Mouse (Mus musculus) macrophage (primary cell): ENCODE data around the gene Ubqln4. TPM values are rescaled to one million over a fixed set of nuclear protein-coding genes. Genes with fewer than 3 reads are reported as not detected.

Experiments used
- H3K27ac ChIP-seq: fragments of 350-480 bp; formaldehyde crosslinking; 2 replicates; pipeline ENCODE4 v1.9.0; 2021
- H3K36me3 ChIP-seq: fragments of 350-480 bp; formaldehyde crosslinking; 2 replicates; pipeline ENCODE4 v1.9.0; 2021; ENCODE audit errors: inconsistent target
- H3K4me3 ChIP-seq: fragments of 350-480 bp; formaldehyde crosslinking; 2 replicates; pipeline ENCODE4 v1.9.0; 2021; ENCODE audit errors: inconsistent target
- H3K79me2 ChIP-seq: fragments of 350-480 bp; formaldehyde crosslinking; 2 replicates; pipeline ENCODE4 v1.9.0; 2021; ENCODE audit errors: inconsistent target
- WGBS: methylation state at CpG from one replicate; pipeline ENCODE4 v1.1.7; 2026; ENCODE audit warnings: inconsistent platforms; ENCODE audit not compliant: missing documents; 5-methylcytosine and 5-hydroxymethylcytosine counted together
- polyA plus RNA-seq: library from polyadenylated mRNA; stranded (reverse); fragments of 250-400 nt; gene quantifications from 3 replicates; pipeline ENCODE4 v1.2.4, GENCODE M21; 2018; ENCODE audit warnings: inconsistent platforms
- total RNA-seq, 78 experiments: library from RNA; depleted of rRNA; stranded (reverse); fragments of 250-400 nt; gene quantifications; 1 replicate in 9 of 78; 2 replicates in 24 of 78; 3 replicates in 43 of 78; 4 replicates in 2 of 78; pipeline ENCODE4 v1.2.4; 2018; ENCODE audit warnings: inconsistent platforms in 56 of 78

Gene Ubqln4
- 10 to 100 TPM; 13.2 to 83.4 (median 37.9) TPM for total RNA-seq (2018; cell fraction: chromatin; rRNA removed)
- 10 to 100 TPM; 19.8 to 27.6 (median 24.4) TPM for total RNA-seq (2018; cell fraction: cytosol; rRNA removed)
- total RNA-seq (2018; cell fraction: nucleus; rRNA removed), result 10 to 100 TPM; 15.2 to 81.8 (median 29.2) TPM
- 26.3 to 31.7 TPM (median 26.5 TPM) in 3 replicates for polyA plus RNA-seq

GRCm38 (mm10) chr3:88553525-88553879 is at the start of gene Ubqln4:
TSS of gene Ubqln4 (plus strand) at chr3:88553758.
- H3K27ac ChIP-seq, result peak within 1 kb of the TSS; percentile 84
- peak within 1 kb of the TSS; percentile 91 for H3K4me3 ChIP-seq
- H3K79me2 ChIP-seq, result peaks cover 30% of the 10 kb centered on the region
- 1% methylated on average over 23 of the region's 37 CpGs for WGBS
- peaks cover 12% of the 10 kb centered on the region; the same call in 1 of the 2 replicates for H3K36me3 ChIP-seq

- Histone ChIP-seq H3K27ac (peak overlapping the region; percentile 82), H3K36me3 (no peaks in the 10 kb centered on the region), H3K4me3 (no peak overlapping the region), H3K79me2 (peaks cover 37% of the 10 kb centered on the region)
- 32% methylated on average over 7 of the region's 8 CpGs for WGBS
These were observed 49.4 kb upstream of the Ubqln4 start for GRCm38 (mm10) chr3:88503881-88504746.

- no peak overlapping the region for H3K4me3 ChIP-seq
- no peak overlapping the region for H3K27ac ChIP-seq
- 91% methylated on average over 6 of the region's 6 CpGs for WGBS
These were observed 48.5 kb upstream of the Ubqln4 start for GRCm38 (mm10) chr3:88505081-88505480.

GRCm38 (mm10) chr3:88505765-88506164 is 47.8 kb upstream of the Ubqln4 start:
- no peak overlapping the region for H3K4me3 ChIP-seq
- 81% methylated on average over 7 of the region's 7 CpGs for WGBS
- H3K36me3 ChIP-seq, result no peaks in the 10 kb centered on the region
- H3K27ac ChIP-seq, result no peak overlapping the region
- H3K79me2 ChIP-seq, result peaks cover 21% of the 10 kb centered on the region

More at GRCm38 (mm10) chr3:88505081-88505480, 48.5 kb upstream of the Ubqln4 start:
- H3K36me3 ChIP-seq, result no peaks in the 10 kb centered on the region
- peaks cover 27% of the 10 kb centered on the region for H3K79me2 ChIP-seq

- H3K27ac ChIP-seq, result peak overlapping the region; percentile 72
- H3K79me2 ChIP-seq, result no peaks in the 10 kb centered on the region; the same call in 1 of the 2 replicates
- 72% methylated on average over 3 of the region's 3 CpGs for WGBS
- H3K4me3 ChIP-seq, result peak overlapping the region; percentile 40
- H3K36me3 ChIP-seq, result no peaks in the 10 kb centered on the region
These were observed 44.3 kb upstream of the Ubqln4 start for GRCm38 (mm10) chr3:88509250-88509649.

- H3K4me3 ChIP-seq, result peak within 1 kb of the TSS; percentile 40
- WGBS, result 1% methylated on average over 29 of the region's 31 CpGs
- H3K79me2 ChIP-seq, result no peaks in the 10 kb centered on the region; the same call in 1 of the 2 replicates
- no peaks in the 10 kb centered on the region for H3K36me3 ChIP-seq
- H3K27ac ChIP-seq, result peak within 1 kb of the TSS; percentile 72
These were observed 43.7 kb upstream of the Ubqln4 start, which contains the start of gene Lmna for GRCm38 (mm10) chr3:88509692-88510420. TSS of gene Lmna (minus strand) at chr3:88509956.

- Histone ChIP-seq H3K4me3 (no peak overlapping the region; the same call in 1 of the 2 replicates), H3K27ac (peak overlapping the region; percentile 46), H3K79me2 (no peaks in the 10 kb centered on the region; the same call in 1 of the 2 replicates), H3K36me3 (no peaks in the 10 kb centered on the region)
- 53% methylated on average over 11 of the region's 13 CpGs for WGBS
These were observed 42.9 kb upstream of the Ubqln4 start for GRCm38 (mm10) chr3:88510421-88511289.

- Histone ChIP-seq H3K79me2 (no peaks in the 10 kb centered on the region; the same call in 1 of the 2 replicates), H3K4me3 (no peak overlapping the region), H3K27ac (0 out of 2 replicates have a peak overlapping the region, but pooled peaks have one; percentile 56), H3K36me3 (no peaks in the 10 kb centered on the region)
- WGBS, result 58% methylated on average over 4 of the region's 4 CpGs
These were observed 42.0 kb upstream of the Ubqln4 start for GRCm38 (mm10) chr3:88511559-88511958.

- Histone ChIP-seq H3K4me3 (no peak overlapping the region), H3K27ac (peak overlapping the region; percentile 56), H3K79me2 (no peaks in the 10 kb centered on the region; the same call in 1 of the 2 replicates), H3K36me3 (no peaks in the 10 kb centered on the region)
- 63% methylated on average over 6 of the region's 6 CpGs for WGBS
These were observed 41.2 kb upstream of the Ubqln4 start for GRCm38 (mm10) chr3:88512141-88512895.

GRCm38 (mm10) chr3:88512896-88513545 is 40.5 kb upstream of the Ubqln4 start:
- WGBS, result 26% methylated on average over 15 of the region's 15 CpGs
- H3K79me2 ChIP-seq, result no peaks in the 10 kb centered on the region; the same call in 1 of the 2 replicates
- no peaks in the 10 kb centered on the region for H3K36me3 ChIP-seq
- H3K4me3 ChIP-seq, result no peak overlapping the region
- H3K27ac ChIP-seq, result peak overlapping the region; percentile 56

- 28% methylated on average over 6 of the region's 7 CpGs for WGBS
- no peak overlapping the region for H3K4me3 ChIP-seq
- no peaks in the 10 kb centered on the region; the same call in 1 of the 2 replicates for H3K79me2 ChIP-seq
- H3K36me3 ChIP-seq, result no peaks in the 10 kb centered on the region
- peak overlapping the region; percentile 56 for H3K27ac ChIP-seq
These were observed 39.9 kb upstream of the Ubqln4 start for GRCm38 (mm10) chr3:88513546-88514115.

- peak overlapping the region; percentile 56 for H3K27ac ChIP-seq
- H3K79me2 ChIP-seq, result no peaks in the 10 kb centered on the region
- no peaks in the 10 kb centered on the region for H3K36me3 ChIP-seq
- WGBS, result 87% methylated on average over 10 of the region's 10 CpGs
- no peak overlapping the region for H3K4me3 ChIP-seq
These were observed 39.1 kb upstream of the Ubqln4 start for GRCm38 (mm10) chr3:88514231-88515094.
